Mouse (Mus musculus): Measurements from ENCODE around the gene Mark2.

Mark2 gene

DNA sequence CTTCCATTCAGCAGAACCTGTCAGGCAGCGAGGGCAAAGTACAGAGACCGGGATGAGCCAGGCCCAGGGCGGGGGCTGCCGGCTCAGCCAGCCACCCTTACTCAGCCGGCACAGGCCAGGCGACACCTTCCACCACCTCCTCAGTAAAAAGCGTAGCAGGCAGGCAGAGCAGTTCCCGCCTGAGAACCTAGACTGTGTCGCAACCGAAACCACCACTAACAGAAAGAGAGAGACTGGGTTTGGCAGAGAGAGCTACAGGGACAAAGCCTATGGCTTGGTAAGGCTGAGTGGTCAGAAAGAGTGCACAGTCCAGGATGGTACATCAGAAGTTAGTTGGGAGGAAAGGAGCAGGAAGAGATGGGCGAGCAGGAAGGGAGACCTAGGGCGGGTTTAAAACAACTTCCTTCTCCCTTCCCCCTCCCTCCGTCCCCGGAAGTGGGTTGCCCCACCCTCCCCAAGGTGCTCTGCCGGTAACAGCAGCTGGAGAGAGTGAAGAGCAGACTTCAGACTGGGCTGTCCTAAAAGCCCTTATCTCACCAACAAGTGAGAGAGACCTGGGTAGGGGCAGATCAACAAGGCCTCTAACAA lies 46.5 kb downstream of the Mark2 start:
- DNase-seq (ENCODE audit: low spot score in 2 of 2): no peak

DNA sequence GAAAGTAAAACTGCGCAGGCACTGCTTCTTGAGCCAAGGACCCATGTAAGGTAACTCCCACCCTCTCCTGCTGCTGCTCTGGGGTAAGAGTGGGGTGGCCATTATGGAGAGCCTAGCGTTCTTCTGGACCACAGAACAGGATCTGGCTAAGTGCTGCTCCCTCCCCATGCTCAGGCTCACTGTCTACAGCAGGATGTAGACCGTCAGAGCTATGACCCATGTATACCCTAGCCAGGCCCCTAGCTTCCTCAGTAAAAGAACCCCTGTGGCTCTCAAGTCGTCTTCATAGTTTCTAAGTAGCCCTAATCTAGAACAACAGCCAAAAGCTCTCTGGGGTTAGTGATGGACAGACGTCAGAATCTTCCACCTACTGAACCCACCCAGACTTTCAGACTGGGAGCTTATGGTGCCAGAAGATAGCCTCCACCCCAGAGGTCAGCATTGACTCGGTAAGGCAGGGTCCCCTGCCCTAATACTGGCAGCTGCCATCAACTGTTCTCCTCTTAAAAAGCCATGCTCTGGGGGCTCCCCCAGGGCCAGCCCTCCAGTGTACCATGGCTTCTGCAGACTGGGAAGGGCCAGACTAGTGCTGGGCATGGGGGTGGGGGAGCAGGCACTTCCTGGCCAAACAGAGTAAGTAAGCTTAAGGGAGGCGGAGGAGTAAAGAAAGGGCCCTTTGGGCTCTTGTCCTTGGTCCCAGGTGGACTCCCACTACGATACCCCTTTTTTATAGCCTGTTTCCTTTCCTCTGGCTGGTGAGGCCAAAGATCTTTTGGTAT lies 47.4 kb downstream of the Mark2 start:
- no peak for DNase-seq (ENCODE audit: low spot score in 2 of 2)

DNA sequence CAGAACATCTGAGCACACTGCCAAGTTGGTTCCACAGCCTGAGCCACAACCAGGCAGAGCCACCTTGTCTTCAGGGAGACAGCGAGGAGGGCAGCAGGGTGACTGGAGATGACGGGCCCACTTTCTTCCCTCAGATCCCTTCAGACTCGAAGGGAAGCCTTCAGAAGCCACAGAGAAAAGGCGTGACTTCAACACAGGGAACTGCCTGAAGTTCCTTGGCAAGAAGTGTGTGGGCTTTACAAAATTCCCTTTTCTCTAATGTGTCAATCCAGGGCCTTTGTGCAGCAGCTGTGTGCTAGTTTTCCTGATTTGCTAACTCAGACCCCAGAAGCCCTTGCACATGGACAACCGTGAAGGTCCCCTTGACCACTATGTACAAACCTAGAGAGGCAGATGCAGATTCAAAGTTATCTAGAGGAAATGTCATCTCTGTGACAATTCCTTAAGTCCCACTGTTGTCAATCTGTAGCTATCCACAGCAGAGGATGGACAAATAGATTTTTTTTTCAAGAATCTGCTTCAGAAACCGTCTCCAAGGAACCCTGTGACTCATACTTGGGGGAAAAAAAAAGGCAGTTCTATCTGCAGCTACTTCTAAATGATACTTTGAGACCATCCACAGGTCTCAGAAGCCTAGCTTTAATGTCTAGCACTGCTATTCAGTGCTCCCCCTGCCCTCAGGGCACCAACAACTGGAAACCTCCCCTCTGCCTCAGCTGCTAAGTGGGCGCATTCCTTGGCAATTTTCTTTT lies 49.5 kb downstream of the Mark2 start:
- DNase-seq (ENCODE audit: low spot score in 2 of 2): no peak

DNA sequence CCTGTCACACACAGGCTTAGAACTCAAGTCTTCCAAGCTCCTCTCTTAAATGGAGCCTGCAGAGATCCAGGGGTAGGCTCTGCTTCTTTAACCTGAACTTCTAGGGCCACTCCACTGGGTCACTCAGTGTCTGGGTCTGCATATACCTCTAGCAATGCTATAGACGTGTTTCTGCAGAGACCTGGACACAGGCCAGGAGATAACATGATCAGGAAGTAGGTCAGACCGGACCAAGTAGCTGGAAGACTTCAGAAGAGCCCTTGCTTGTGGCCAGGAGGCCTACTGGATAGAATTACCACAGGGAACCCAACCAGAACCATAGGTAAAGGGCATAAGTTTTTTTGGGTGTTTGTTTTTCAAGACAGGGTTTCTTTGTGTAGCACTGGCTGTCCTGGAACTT lies 51.9 kb downstream of the Mark2 start:
- no peak for DNase-seq (ENCODE audit: low spot score in 2 of 2)

DNA sequence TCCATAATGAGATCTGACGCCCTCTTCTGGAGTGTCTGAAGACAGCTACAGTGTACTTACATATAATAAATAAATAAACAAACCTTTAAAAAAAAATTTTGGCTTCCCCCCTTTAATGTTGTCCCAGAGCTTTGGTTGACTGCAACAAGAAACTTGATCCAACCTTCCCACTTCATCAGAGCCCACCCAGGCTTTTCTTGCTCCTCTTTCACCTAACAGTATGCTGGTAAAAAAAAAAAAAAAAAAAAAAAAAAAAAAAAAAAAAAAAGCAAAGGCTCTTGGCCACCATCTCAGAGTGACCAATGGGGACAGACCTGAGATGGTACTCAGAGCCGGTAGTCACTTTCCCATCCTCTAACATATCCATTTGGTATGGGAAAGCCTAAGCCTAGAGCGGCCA lies 53.4 kb downstream of the Mark2 start:
- no peak for DNase-seq (ENCODE audit: low spot score in 2 of 2)

DNA sequence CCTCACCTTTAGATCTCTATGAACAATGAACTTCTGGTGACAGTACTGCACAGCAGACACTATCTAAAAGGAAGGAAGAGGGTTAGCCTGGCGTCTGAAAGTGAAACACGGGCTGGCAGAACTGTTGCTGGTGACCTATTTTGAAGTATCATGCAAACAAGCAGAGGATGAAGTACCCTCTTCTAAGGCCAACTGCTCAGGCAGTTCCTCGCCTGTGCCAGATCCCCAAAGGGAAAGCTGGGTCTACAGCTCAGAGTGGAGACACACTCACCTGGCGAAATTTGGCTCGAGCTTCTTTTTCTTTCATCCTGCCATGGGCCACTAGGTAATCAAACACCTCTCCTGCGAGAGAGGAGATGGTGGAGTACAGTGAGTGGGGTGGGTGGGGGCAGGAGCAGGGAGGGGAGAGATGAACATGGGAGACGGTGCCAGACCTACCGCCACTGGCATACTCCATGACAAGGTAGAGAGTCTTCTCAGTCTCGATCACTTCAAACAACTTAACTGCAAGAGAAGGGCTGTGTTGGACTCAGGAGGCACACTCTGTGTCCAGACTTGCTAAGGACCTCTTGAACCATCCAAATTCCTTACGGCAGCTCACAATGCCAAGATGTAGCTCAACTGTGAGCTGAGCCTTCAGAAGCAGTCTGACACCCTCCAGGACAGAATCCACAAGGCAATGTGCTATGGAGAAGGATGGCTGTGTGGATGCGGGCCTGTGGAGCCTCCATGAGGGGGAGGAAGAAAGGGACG lies 54.9 kb downstream of the Mark2 start:
- no peak for DNase-seq (ENCODE audit: low spot score in 2 of 2)

DNA sequence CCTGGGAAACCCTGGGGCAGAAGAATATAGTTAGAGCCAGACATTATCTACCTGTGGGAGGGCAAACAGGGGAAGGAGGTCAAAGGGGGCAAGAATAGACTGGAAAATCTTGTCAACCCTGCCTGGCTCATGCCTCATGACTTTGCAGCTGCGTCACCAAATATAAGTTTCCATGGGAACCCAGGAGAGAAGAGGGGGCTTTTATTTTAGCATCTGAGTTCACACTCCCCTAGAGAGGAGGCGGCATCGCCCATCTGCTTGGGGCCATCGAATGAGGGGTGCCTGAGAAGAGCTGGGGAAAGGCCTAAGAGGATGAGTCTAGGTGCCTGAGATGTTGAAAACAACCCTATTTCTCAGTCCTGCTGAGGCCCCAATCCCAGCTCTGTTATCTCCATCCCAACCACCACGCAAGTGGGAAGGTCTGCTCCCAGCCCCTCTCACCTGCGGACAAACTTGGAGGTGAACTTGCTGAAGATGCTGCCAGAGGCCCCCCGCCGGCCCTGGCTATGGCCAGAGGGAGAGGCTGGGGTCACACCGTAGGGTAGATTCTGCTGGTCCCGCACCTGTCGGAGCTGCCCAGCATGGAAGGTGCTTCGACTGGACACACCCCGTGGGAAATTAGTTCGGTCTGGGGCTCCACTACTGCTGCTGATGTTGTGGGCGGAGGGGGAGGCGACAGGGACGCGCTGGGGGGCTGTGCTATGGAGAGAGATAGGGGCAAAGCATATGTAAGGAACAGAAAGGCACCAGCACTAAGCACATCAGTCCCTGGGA lies 60.9 kb downstream of the Mark2 start:
- no peak for DNase-seq (ENCODE audit: low spot score in 2 of 2)

DNA sequence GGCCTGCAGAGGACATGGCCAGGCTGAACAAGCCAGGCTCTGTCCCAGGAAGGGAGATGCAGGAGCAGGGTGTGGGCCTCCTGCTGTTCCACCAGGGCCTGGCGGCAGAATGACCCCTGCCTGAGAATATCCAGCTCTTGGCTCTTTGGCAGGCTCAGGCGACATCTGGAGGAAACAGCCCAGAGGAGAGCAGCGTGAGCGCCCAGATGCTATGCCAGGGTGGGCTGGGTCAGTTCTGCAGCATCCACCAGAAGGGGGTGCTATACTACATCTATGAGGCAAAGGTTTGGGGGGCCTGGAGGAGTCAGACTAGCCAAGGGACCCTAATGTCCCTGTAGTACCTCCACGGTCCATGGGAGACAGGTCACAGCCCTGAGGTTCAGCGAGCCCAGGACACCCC lies 62.5 kb downstream of the Mark2 start:
- no peak for DNase-seq (ENCODE audit: low spot score in 2 of 2)

DNA sequence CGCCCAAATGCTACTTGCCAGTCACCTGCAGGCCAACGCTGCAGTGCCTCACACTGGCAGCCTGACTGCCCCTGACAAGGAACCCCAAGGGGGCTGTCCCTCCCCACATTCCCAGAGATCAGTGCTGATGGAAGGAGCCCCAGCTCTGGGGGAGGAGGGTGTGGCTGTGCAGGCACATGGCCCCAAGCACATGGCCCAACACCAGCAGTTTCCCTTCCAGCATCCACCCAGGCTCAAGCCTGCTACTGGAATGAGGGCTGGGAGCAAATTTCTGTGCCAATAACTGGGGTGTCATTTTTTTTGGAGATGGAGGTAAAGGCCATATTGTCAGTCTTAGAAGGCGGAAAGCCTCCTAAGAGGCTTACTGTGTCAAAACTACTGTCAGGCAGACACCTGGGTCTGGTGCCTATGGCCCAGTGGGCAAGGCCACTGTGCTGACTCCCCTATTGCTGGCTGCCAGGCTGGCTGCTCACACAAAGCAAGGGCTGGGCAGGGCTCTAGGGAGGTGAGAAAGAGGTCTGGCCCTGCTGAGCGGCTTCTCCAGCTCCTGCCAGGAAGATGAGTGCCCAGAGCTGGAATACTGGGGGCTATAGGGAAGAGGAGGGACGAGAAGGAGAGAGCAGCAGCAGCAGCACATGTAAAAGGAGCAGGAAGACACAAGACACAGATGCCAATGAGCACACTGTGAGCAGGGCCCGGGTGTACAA lies 63.3 kb downstream of the Mark2 start:
- DNase-seq (ENCODE audit: low spot score in 2 of 2): no peak

DNA sequence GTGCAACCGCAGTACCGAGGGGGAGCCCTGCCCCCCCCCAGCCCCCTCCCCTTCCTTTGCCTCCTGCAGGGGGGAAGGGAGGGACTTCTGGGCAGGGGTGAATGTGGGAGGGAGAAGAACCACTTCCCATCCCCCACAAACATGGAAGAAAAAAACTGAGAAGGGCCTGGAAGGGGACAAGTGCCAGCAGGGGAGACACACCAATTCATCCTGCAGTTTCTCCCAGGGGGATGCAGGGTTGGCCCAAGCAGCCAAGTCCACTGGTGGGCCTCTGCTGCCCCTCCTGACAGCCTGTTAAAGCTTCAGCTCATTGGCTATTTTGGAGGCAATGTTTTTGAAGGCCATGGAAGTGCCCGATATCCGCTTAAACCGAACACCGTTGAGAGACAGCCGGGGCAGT lies 64.9 kb downstream of the Mark2 start:
- DNase-seq (ENCODE audit: low spot score in 2 of 2): no peak

DNA sequence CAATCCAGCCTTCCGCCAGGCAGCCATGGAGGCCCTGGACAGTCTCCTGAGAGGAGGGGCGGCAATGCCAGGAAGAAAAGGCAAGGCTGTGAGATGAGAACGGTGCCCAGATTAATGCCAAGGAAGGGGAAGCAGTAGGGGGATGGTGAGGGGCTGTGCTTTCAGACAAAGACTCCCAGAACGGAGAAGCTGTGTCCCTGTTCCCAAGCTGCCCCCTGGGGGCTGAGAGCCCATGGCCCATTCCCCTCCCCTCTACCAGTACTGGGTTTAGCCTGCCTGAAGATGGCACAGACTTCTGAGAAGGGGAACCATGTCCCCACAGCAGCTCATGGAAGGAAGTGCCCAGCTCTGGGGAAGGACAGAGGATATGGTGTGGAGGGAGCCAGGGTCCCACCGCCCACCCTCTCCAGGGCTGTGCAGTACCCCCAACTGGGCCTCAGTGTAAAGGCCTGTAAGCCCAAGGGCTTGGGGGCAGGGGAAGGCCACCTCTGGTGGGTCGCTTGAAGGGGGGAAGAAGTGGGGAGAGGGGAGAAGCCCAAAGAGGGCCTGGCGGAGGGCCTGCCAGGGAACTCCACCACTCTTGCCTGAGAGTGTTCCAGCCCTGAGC lies 65.5 kb downstream of the Mark2 start:
- DNase-seq (ENCODE audit: low spot score in 2 of 2): no peak

DNA sequence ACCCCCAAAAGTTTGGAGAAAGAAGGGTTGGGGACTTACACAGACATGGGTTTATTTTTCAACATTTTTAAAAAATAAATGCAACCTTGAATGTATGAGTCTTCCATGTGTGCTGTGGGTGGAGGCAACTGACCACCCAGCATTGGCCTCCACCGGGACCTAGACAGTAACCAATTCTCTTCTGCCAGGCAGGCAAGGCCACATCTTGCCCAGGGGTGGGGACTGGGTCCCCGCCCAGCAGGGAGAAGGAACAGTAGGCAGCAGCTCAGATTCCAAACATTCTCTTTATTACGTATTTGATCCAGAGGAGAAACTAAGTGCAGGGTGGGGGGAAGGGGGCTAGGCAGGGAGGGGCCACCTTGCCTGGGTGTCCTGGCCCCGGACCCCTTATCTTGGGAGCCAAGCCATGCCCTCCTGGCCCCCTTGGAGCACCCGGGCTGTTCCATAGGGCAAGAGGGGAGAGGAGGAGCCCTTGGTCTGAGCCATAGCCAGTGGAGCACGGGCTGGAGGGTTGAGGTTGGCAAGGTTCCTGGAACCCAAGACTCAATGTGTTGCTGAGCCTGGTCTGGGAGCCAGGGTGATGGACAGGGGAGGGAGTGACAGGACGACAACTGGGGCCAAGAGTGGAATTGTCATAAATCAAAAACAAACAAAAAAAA lies 66.4 kb downstream of the Mark2 start:
- no peak for DNase-seq (ENCODE audit: low spot score in 2 of 2)

DNA sequence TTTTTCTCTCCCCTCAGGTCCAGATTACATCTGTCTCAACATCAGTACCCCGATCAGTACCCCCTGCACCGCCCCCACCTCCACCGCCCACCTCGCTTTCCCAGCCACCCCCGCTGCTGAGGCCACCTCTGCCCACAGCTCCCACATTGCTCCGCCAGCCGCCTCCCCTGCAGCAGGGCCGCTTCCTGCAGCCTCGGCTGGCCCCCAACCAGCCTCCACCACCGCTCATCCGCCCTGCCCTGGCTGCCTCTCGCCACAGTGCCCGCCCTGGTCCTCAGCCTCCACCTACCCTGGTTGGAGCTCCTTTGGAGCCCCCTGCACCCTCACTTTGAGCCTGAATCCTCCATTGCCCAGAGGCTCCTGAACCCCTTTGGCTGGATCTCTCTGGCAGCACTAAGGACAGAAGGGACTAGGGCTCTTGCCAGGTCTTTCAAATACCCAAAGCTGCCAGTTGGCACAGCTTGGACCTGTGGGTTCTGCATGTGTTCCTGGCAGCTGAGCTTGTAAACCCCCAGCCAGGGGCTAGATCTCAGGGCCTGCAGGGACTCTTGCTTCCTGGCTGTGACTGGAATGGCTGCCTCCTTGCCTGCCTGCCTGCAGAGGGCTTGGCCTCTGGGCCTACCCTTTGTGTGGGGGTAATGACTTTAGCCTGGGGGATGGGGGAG lies 67.2 kb downstream of the Mark2 start:
- peak in 1 of 2 experiments; percentile 52 for DNase-seq (ENCODE audit: low spot score in 2 of 2)

DNA sequence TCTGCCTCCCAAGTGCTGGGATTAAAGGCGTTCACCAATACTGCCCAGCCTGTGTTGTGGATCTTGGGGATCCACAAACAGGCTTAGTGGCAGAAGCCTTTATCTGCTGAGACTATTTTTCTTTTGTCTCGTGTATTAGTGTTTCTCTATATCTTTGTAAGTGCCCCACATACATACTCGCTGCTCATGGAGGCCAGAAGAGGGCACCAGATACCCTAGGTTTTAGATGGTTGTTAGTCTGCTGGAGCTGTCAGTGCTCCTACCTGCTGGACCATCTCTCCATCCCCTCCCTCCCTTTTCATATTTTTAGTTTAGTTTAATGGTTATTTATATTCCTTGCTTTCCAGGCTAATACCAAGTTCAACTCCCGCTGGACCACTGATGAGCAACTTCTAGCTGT lies 68.2 kb downstream of the Mark2 start:
- DNase-seq (ENCODE audit: low spot score in 2 of 2): no peak

DNA sequence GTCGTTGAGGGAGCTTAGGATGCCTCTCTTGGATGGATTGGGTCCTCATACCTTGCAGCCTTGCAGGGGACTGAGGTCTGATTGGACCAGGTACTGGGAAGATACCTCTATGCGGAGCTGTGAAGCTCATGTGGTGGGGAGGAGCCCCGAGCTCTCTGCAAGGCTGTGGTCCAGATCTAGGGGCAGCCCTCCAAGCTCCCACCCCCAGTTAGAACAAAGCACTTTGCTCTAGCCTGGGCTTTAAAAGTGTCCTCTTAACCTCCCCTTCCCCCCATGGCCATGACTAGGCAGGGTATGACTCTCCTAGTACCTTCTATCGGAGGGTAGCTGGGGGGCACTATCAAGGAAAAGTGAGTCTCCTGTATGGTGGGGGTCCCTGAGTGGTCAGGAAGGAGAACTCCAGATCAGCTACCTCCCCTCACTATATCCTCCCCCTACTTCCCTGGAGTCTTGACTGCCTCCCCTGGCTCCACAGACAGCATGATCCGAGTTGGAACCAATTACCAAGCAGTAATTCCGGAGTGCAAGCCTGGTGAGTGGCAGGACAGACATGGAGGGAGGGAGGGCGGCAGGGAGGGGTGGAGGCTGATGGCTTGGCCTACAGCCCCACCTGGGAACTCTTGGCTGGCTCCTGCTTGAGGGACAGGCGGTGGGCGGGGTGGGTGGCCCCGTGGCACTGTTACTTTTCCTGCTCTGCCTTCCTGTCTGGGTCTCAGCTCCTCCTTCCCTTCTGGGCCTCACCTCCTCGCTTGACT lies 72.2 kb downstream of the Mark2 start:
- DNase-seq (ENCODE audit: low spot score in 2 of 2): no peak

DNA sequence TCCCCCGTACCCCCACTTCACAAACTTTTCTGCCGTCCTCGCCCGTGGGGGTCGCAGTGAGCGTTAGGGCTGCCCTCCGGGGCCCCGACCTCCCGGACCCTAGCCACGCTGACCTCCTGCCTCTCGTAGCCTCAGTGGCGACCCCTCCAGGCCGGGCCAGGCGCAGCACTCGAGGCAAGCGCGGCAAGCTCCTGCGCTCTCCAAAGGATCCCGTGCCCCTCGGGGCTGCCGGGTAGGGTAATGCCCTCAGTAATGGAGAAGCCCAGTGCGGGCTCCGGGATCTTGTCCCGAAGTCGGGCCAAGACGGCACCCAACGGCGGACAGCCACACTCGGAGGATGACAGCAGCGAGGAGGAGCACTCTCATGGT lies 73.0 kb downstream of the Mark2 start:
- DNase-seq (ENCODE audit: low spot score in 2 of 2): peak; percentile 64 to 66

DNA sequence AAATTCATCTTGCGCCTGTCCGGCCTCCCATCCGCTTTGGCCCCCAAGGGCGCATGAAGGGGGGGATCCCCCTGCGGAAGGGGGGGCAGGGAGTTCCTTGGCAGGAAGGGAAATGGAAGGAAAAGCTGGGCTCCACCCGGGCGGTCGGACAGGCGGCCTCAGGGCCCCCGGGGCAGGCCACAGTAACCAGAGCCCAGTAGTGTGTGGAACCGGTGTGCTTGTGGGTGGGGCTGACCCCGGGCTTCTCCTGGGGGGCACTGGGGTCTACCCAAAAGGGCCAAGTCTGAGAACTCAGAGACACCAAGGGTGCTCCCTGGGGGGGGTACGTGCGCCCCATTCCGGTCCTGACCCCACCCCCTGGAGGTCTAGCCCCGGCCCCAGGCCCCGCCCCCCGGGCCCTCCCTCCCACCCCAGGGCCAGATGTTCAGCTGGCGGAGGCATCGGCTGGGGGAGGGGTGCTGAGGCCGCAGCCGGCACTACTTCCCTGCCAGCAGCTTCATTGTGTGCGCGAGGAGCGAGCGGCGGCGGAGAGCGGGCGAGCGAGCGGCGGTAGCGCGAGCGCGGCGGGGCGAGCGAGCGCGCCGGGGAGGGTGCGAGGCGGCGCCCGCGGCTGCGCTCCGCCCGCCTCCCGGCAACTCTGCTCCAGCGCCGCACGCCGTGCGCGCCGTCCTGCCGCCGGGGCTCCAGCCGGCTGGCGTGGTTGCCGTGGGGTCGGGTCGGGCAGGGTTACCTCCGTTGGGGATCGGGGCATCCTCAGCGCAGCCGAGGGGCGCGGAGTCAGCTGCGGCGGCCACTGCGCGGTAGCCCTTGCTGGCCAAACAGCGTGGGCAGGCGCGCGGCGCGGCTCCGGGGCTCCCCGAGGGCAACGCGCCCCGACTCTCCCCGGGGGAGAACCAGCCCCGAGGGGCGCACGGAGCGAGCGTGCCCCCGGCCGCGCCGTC lies 73.6 kb downstream of the Mark2 start:
- DNase-seq (ENCODE audit: low spot score in 2 of 2): peak; percentile 52 to 60

Measured in frontal cortex, postnatal 14 days (tissue).